Mouse (Mus musculus) stomach, embryonic 14.5 days (tissue): ENCODE data around the gene Tmem231. TPM values are rescaled to one million over a fixed set of nuclear protein-coding genes. Genes with fewer than 3 reads are reported as not detected.
A peak's percentile ranks its signal among the peaks of the same experiment; 100 is the strongest.

ENCODE experiments used
- ATAC-seq: fragments of 200-750 bp; cut with Nextera tagmentation; 2 replicates; pipeline ENCODE4 v1.8.0; 2017; ENCODE audit warnings: low read depth, moderate TSS enrichment; ENCODE audit not compliant: insufficient number of reproducible peaks, insufficient read depth, low FRiP score
- H3K27ac ChIP-seq: fragments of 300-500 bp; sonication (generic); 2 replicates; pipeline ENCODE4 v1.5.1; 2014; ENCODE audit warnings: mild to moderate bottlenecking, low read length, moderate library complexity, mixed read lengths
- H3K27me3 ChIP-seq: fragments of 300-500 bp; sonication (generic); 2 replicates; pipeline ENCODE4 v1.6.1; 2014; ENCODE audit warnings: low read length, control low read depth, mixed read lengths; ENCODE audit not compliant: control insufficient read depth, insufficient read depth
- H3K36me3 ChIP-seq: fragments of 300-500 bp; sonication (generic); 2 replicates; pipeline ENCODE4 v1.6.1; 2014; ENCODE audit warnings: mild to moderate bottlenecking, control low read depth, low read length, moderate library complexity, mixed read lengths; ENCODE audit not compliant: control insufficient read depth, insufficient read depth
- H3K4me1 ChIP-seq: fragments of 300-500 bp; sonication (generic); 2 replicates; pipeline ENCODE4 v1.6.1; 2014; ENCODE audit warnings: low read length, control low read depth, mixed read lengths; ENCODE audit not compliant: control insufficient read depth, insufficient read depth
- H3K4me2 ChIP-seq: fragments of 300-500 bp; sonication (generic); replicated peaks from 2 replicates; pipeline ENCODE4 v1.6.1; 2014; ENCODE audit warnings: low read depth, low read length, control low read depth
- H3K4me3 ChIP-seq: fragments of 300-500 bp; sonication (generic); 2 replicates; pipeline ENCODE4 v1.5.1; 2014; ENCODE audit warnings: low read depth, low read length, control low read depth
- H3K9ac ChIP-seq: fragments of 300-500 bp; sonication (generic); replicated peaks from 2 replicates; pipeline ENCODE4 v1.6.1; 2014; ENCODE audit warnings: low read depth, mild to moderate bottlenecking, control low read depth, low read length, moderate library complexity, mixed read lengths
- H3K9me3 ChIP-seq: fragments of 300-500 bp; sonication (generic); 2 replicates; pipeline ENCODE4 v1.6.1; 2016; ENCODE audit warnings: low read depth, low read length, control low read depth; ENCODE audit not compliant: control insufficient read depth
- WGBS: fragments of 180-500 bp; shearing (Covaris S2); extraction: QIAGEN DNeasy Blood & Tissue Kit; methylation state at CpG from one replicate; pipeline ENCODE4 v1.1.7; 2014; 5-methylcytosine and 5-hydroxymethylcytosine counted together
- polyA plus RNA-seq: library from polyadenylated mRNA; unstranded; fragments of >200 nt; fragmentation: Nextera tagmentation; extraction: Ambion mirVana; gene quantifications from 2 replicates; pipeline ENCODE4 v1.2.1, GENCODE M21; 2014

The Tmem231 gene
- polyA plus RNA-seq: 14.8 and 16.6 TPM in 2 replicates

DNA sequence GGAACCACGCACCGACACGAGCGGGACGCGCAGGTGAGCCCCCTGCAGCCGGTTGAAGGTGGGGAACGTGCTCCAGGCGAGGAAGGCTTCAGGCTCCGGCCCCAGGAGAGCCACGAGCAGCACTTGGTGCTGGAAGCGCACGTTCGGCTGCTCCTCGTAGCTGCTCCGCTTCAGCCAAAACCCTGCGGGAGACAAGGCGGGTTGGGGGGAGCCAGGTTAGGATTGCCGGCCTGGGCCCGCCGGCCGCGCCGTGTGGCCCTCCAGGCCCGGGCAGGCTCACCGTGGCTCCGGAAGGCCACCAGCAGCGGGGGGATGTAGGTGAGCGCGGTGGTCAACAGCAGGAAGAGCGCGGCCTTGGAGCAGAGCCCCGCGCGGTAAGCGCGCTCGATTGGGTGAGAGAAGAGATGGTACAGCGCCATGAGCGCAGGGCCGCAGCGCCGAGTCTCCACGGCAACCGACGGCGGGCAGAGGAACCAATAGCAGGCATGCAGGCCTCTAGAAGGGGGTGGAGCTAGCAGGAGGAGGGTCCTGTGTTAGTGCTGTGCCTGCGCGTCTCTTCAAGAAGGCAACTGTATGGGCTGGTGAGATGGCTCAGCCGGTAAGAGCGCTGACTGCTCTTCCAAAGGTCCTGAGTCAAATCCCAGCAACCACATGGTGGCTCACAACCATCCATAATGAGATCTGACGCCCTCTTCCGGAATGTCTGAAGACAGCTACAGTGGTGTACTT lies at the start of gene Tmem231:
Gene Tmem231 (minus strand): TSS at position 534 of the 729 bp plus-strand sequence.
- ATAC-seq: peak; percentile 98
- H3K27me3 ChIP-seq: no peaks in the 10 kb centered on the region
- peak within 1 kb of the TSS; percentile 67; the same call in 1 of the 2 replicates for H3K9ac ChIP-seq
- under 1% methylated on average over 53 of the region's 53 CpGs for WGBS
- no peaks in the 10 kb centered on the region for H3K9me3 ChIP-seq
- H3K4me2 ChIP-seq: peak within 1 kb of the TSS; percentile 95
- peak within 1 kb of the TSS; percentile 64 for H3K27ac ChIP-seq
- H3K4me3 ChIP-seq: peak within 1 kb of the TSS; percentile 68
- peaks cover 15% of the 10 kb centered on the region for H3K4me1 ChIP-seq
- no peaks in the 10 kb centered on the region for H3K36me3 ChIP-seq

DNA sequence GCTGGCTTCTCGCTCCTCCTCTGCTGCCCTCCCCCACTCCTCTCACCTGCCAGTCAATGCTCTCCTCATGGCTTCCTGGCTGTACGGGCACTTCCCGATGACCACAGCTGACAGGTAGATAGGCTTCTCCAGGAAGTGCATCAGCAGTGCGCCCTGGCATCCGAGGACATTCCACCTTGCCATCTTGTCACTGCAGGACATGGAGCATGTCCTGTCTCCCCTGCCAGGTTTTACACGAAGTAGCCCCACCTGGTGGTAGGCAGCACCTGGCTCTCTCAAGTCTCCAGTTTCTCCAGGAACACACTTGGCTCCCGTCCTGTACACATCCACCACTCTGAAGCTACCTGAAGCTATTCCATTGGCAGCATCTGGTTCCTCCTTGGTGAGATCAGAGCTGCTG lies 48.4 kb upstream of the Tmem231 start:
- ATAC-seq: no peak
- Histone ChIP-seq H3K27me3 (no peaks in the 10 kb centered on the region), H3K4me3 (no peak overlapping the region), H3K4me2 (no peak overlapping the region), H3K36me3 (peaks cover 28% of the 10 kb centered on the region; the same call in 1 of the 2 replicates), H3K9ac (no peak overlapping the region), H3K27ac (no peak overlapping the region), H3K9me3 (no peaks in the 10 kb centered on the region), H3K4me1 (no peaks in the 10 kb centered on the region)
- 72% methylated on average over 7 of the region's 7 CpGs for WGBS

DNA sequence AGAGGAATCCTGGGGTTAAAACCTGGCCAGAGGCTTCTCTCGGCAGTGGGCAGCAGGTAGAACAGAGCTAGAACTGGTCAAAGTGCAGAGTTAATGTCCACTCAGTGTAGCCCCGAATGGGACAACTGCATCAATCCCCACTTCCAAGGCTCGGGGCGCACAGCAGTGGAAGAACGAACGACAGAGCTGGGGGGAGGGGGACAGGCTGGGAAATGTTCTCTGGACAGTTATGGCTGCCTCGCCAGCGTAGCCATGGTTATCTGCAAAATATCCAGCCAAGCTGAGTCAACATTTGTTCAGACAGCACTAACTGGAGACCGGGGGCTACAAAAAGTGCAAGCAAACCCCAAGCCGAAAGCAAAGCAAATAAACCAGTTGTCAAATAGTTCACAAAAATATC lies 44.5 kb upstream of the Tmem231 start:
- Histone ChIP-seq H3K27ac (no peak overlapping the region), H3K4me3 (no peak overlapping the region), H3K36me3 (peaks cover 13% of the 10 kb centered on the region; the same call in 1 of the 2 replicates), H3K4me1 (no peaks in the 10 kb centered on the region), H3K9me3 (no peaks in the 10 kb centered on the region), H3K4me2 (no peak overlapping the region), H3K27me3 (no peaks in the 10 kb centered on the region), H3K9ac (no peak overlapping the region)
- no peak for ATAC-seq
- 62% methylated on average over 10 of the region's 10 CpGs for WGBS

DNA sequence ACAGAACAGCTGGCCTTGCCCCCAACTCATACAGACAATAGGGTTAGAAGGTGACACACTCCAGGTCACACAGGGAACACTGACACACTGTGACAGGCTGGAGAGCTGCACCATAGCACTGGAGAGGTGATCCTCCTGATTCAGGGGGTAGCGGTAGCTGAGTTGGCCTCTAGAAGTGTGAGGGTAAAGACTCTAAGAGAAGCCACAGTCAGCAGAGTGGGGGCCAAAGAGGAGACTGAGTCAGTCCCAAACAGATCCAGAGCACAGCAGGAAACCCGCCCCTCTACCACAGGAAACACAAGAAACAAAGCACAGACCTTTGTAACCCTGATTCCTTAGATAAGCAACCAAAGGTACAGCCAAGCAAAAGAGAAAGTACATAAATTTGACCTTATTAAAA lies 42.6 kb upstream of the Tmem231 start:
- Histone ChIP-seq H3K27me3 (no peaks in the 10 kb centered on the region), H3K4me2 (no peak overlapping the region), H3K36me3 (peaks cover 8% of the 10 kb centered on the region; the same call in 1 of the 2 replicates), H3K4me3 (no peak overlapping the region), H3K4me1 (no peaks in the 10 kb centered on the region), H3K9me3 (no peaks in the 10 kb centered on the region), H3K27ac (no peak overlapping the region), H3K9ac (no peak overlapping the region)
- WGBS: 85% methylated on average over 2 of the region's 2 CpGs
- no peak for ATAC-seq

DNA sequence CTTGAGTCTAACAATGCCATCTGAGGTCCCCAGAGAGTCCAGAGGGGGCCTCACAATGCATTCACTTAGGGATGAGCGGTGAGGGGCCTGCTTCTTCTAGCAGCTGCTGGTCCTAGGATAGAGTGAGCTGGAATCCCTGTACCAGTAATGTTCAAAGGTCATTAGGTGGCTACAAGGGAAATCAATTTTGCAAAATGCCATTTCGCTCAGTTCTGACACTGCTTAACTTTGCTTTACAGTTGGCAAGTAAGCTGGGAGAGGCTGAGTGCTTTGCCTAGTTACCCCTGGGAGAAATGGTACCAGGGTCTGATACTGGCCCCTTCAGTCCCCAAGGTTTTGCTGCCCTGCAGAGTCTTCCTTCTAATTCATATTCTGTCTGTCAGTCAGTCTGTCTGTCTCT lies 42.0 kb upstream of the Tmem231 start:
- H3K4me1 ChIP-seq: no peaks in the 10 kb centered on the region
- H3K4me2 ChIP-seq: no peak overlapping the region
- no peak for ATAC-seq
- H3K36me3 ChIP-seq: peaks cover 8% of the 10 kb centered on the region; the same call in 1 of the 2 replicates
- no peak overlapping the region for H3K9ac ChIP-seq
- WGBS: 92% methylated on average over 2 of the region's 2 CpGs
- H3K4me3 ChIP-seq: no peak overlapping the region
- H3K27ac ChIP-seq: no peak overlapping the region
- no peaks in the 10 kb centered on the region for H3K9me3 ChIP-seq
- H3K27me3 ChIP-seq: no peaks in the 10 kb centered on the region

DNA sequence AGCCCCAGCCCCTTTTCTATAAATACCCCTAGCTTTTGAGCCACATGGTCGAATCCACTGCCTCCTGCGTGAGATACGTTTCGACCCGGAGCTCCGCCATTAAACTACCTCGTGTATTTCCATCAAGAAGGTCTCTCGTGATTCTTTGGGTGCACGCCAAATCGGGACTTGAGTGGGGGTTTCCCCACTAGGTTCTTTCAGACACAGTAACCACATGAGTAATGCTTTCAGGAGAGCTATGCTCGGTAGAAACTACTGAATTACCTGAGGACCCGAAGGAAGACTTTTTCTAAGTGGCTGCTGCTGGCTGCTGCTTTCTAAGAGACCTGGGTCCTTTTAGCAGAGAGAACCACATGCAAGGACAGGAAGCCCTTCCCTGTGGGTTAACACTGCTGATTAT lies 40.5 kb upstream of the Tmem231 start:
- 97% methylated on average over 12 of the region's 12 CpGs for WGBS
- peaks cover 3% of the 10 kb centered on the region; the same call in 1 of the 2 replicates for H3K36me3 ChIP-seq
- no peak overlapping the region for H3K4me3 ChIP-seq
- no peaks in the 10 kb centered on the region for H3K4me1 ChIP-seq
- no peaks in the 10 kb centered on the region for H3K9me3 ChIP-seq
- H3K27me3 ChIP-seq: no peaks in the 10 kb centered on the region
- H3K9ac ChIP-seq: no peak overlapping the region
- no peak overlapping the region for H3K4me2 ChIP-seq
- no peak for ATAC-seq
- H3K27ac ChIP-seq: no peak overlapping the region

DNA sequence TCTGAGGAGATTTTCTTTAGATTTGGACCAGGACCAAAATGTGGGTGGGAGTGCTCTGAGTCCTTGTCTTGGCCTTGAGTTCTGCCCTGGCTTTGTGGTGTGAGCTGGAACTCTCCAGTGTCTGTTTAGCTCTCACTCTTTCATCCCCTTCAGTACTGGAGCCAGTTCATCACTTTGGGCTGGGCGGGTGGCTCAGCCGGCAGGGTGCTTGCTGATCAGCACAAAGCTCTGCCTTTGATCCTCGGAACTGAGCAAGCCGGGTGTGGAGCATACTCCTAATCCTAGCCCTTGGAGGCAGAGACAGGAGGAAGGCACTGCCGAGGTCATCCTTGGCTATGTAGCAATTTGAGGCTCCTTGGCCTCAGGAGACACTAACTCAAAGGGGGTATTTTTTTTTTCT lies 35.3 kb upstream of the Tmem231 start:
- Histone ChIP-seq H3K4me2 (no peak overlapping the region), H3K27ac (no peak overlapping the region), H3K36me3 (no peaks in the 10 kb centered on the region; the same call in none of the 2 replicates), H3K27me3 (no peaks in the 10 kb centered on the region), H3K4me3 (no peak overlapping the region), H3K9ac (no peak overlapping the region), H3K4me1 (no peaks in the 10 kb centered on the region), H3K9me3 (no peaks in the 10 kb centered on the region)
- ATAC-seq: no peak
- 43% methylated on average over 5 of the region's 5 CpGs for WGBS

DNA sequence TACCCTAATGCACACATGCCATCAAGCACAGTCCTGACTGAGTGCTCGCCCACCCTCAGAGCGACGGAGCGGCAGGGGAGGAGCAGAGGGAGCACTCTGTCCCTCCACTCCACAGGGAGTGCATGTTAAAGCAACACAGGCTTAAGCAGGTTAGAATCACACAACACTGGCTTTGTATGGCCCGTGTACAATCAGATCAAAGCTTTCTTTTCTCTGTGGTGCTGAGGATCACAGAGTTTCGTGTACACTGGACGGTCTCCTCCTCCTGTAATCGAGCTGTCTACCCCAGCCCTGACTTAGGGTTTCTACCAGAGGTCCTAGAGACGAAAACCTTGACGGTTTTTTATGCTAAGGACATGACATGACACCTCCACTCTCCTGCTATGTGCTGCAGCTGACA lies 34.9 kb upstream of the Tmem231 start:
- Histone ChIP-seq H3K4me3 (no peak overlapping the region), H3K27ac (no peak overlapping the region), H3K36me3 (no peaks in the 10 kb centered on the region; the same call in none of the 2 replicates), H3K9ac (no peak overlapping the region), H3K4me1 (no peaks in the 10 kb centered on the region), H3K27me3 (no peaks in the 10 kb centered on the region), H3K4me2 (no peak overlapping the region), H3K9me3 (no peaks in the 10 kb centered on the region)
- no peak for ATAC-seq
- 81% methylated on average over 10 of the region's 10 CpGs for WGBS
